10 mouse cellular contexts compared by ENCODE assay signal in genomic region chr7:45713881-45714520, GRCm38 (mm10). TPM values are rescaled to one million over a fixed set of nuclear protein-coding genes. Genes with fewer than 3 reads are reported as not detected.
DNase-seq lines count a peak whose midpoint lies in the region; ATAC-seq lines count a peak whose summit lies in the region.
"Had no signal": no experiment of that assay in that cellular context is flagged by ENCODE, and none has a peak within 500 bp of the region (broad histone marks: within the 10 kb centered on the region; RNA-seq: fewer than 3 reads in every experiment).

No protein-coding gene starts in this region.

- DNase-seq in lung, postnatal 4 days: no peak
- DNase-seq in forebrain, embryonic 14.5 days (ENCODE audit: low spot score): no peak
- DNase-seq in limb, embryonic 10.5 days (ENCODE audit: low spot score): no peak
- no peak for DNase-seq in left cerebral cortex, postnatal 36 days (ENCODE audit: low spot score in 2 of 2)
- no peak for DNase-seq in frontal cortex, adult 2 months (ENCODE audit: extremely low spot score in 1 of 2, low spot score in 1 of 2)
- DNase-seq: adrenal gland, postnatal 36 days had no signal

- intact Hi-C loops in left cerebral cortex, postnatal 36 days (cut with DNase I): no loop called here

- peak overlapping the region; percentile 86 for H3K4me2 ChIP-seq in lung, embryonic 15.5 days
- peak overlapping the region; percentile 90 for H3K4me2 ChIP-seq in forebrain, embryonic 14.5 days (ENCODE audit: low read length)
- peak overlapping the region; percentile 82 for H3K4me2 ChIP-seq in neural tube, embryonic 15.5 days

- H3K9ac ChIP-seq in lung, embryonic 15.5 days: peak overlapping the region; percentile 76; the same call in 1 of the 2 replicates
- peak overlapping the region; percentile 78 for H3K9ac ChIP-seq in forebrain, embryonic 14.5 days (ENCODE audit: low read length)
- peak overlapping the region; percentile 75 for H3K9ac ChIP-seq in neural tube, embryonic 15.5 days (replicated peaks)

- ATAC-seq in lung, embryonic 15.5 days (ENCODE audit: borderline replicate concordance, extremely low read depth, low FRiP score, low TSS enrichment): no peak
- ATAC-seq in forebrain, embryonic 14.5 days: no peak
- ATAC-seq in neural tube, embryonic 15.5 days (ENCODE audit: low FRiP score): no peak
- ATAC-seq in megakaryocyte progenitor cell, adult 5-6 weeks (replicated peaks; ENCODE audit: poor library complexity): no peak

- H3K4me1 ChIP-seq in lung, embryonic 15.5 days: peaks cover 43% of the 10 kb centered on the region
- H3K4me1 ChIP-seq in forebrain, embryonic 14.5 days (ENCODE audit: control insufficient read depth, insufficient read depth, low read length): peaks cover 32% of the 10 kb centered on the region
- H3K4me1 ChIP-seq in limb, embryonic 10.5 days: peaks cover 46% of the 10 kb centered on the region
- H3K4me1 ChIP-seq in neural tube, embryonic 15.5 days: peaks cover 61% of the 10 kb centered on the region

- no peaks in the 10 kb centered on the region for H3K27me3 ChIP-seq in lung, embryonic 15.5 days
- H3K27me3 ChIP-seq in forebrain, embryonic 14.5 days (replicated peaks; ENCODE audit: control insufficient read depth, insufficient read depth, low read length): no peaks in the 10 kb centered on the region
- no peaks in the 10 kb centered on the region for H3K27me3 ChIP-seq in limb, embryonic 10.5 days (ENCODE audit: low read depth, poor library complexity, severe bottlenecking)
- no peaks in the 10 kb centered on the region for H3K27me3 ChIP-seq in neural tube, embryonic 15.5 days (replicated peaks)

- H3K36me3 ChIP-seq in lung, embryonic 15.5 days: peaks cover 34% of the 10 kb centered on the region
- H3K36me3 ChIP-seq in forebrain, embryonic 14.5 days (ENCODE audit: control insufficient read depth, insufficient read depth, low read length): peaks cover 42% of the 10 kb centered on the region
- peaks cover 47% of the 10 kb centered on the region for H3K36me3 ChIP-seq in limb, embryonic 10.5 days
- H3K36me3 ChIP-seq in neural tube, embryonic 15.5 days: peaks cover 40% of the 10 kb centered on the region

- H3K4me3 ChIP-seq in lung, embryonic 15.5 days: peak overlapping the region; percentile 86
- peak overlapping the region; percentile 59 for H3K4me3 ChIP-seq in forebrain, embryonic 14.5 days (ENCODE audit: low read depth, low read length)
- H3K4me3 ChIP-seq in limb, embryonic 10.5 days: peak overlapping the region; percentile 74
- peak overlapping the region; percentile 79 for H3K4me3 ChIP-seq in neural tube, embryonic 15.5 days (replicated peaks)

- H3K27ac ChIP-seq in lung, embryonic 15.5 days: peak overlapping the region; percentile 75; the same call in 1 of the 2 replicates
- H3K27ac ChIP-seq in forebrain, embryonic 14.5 days (ENCODE audit: low read depth, low read length): no peak overlapping the region
- H3K27ac ChIP-seq in limb, embryonic 10.5 days: peak overlapping the region; percentile 77; the same call in 1 of the 2 replicates
- H3K27ac ChIP-seq in neural tube, embryonic 15.5 days (replicated peaks): no peak overlapping the region

- 78% methylated on average over 6 of the region's 6 CpGs for WGBS in lung, embryonic 15.5 days
- WGBS in forebrain, embryonic 14.5 days: 85% methylated on average over 6 of the region's 6 CpGs
- 91% methylated on average over 6 of the region's 6 CpGs for WGBS in limb, embryonic 10.5 days
- WGBS in neural tube, embryonic 15.5 days: 92% methylated on average over 6 of the region's 6 CpGs

- H3K9me3 ChIP-seq in lung, embryonic 15.5 days: no peaks in the 10 kb centered on the region
- H3K9me3 ChIP-seq in forebrain, embryonic 14.5 days (replicated peaks; ENCODE audit: control insufficient read depth, low read length): no peaks in the 10 kb centered on the region
- H3K9me3 ChIP-seq in limb, embryonic 10.5 days (replicated peaks): no peaks in the 10 kb centered on the region
- H3K9me3 ChIP-seq in neural tube, embryonic 15.5 days (replicated peaks): no peaks in the 10 kb centered on the region

RNA-seq across cellular contexts. Expression of gene Rpl18, which starts 1.3 kb away (rescaled TPM):
- 1,016 and 1,098 TPM in 2 replicates for polyA plus RNA-seq in lung, embryonic 15.5 days (2015; fragmentation: Nextera tagmentation; extraction: Ambion mirVana)
- polyA plus RNA-seq in forebrain, embryonic 14.5 days (2014; fragmentation: Nextera tagmentation; extraction: Ambion mirVana): 727 and 966 TPM in 2 replicates
- polyA plus RNA-seq in limb, embryonic 10.5 days (2016; fragmentation: Nextera tagmentation; extraction: Ambion mirVana): 1,218 and 1,459 TPM in 2 replicates
- polyA plus RNA-seq in neural tube, embryonic 15.5 days (2015; fragmentation: Nextera tagmentation; extraction: Ambion mirVana): 573 and 682 TPM in 2 replicates
- 1,825 and 1,988 TPM in 2 replicates for total RNA-seq in megakaryocyte progenitor cell, adult 5-6 weeks (2015)
- 1,777 and 2,306 TPM in 2 replicates for total RNA-seq in megakaryocyte progenitor cell, adult 5-6 weeks (2017)
- 100 to 1,000 TPM; 284 to 337 TPM for total RNA-seq in left cerebral cortex, postnatal 36 days (2021)
- polyA plus RNA-seq in frontal cortex, adult 2 months (2012; rRNA removed): 280 and 304 TPM in 2 replicates

RNA-seq across cellular contexts. Expression of gene Sphk2, which starts 3.8 kb away (rescaled TPM):
- polyA plus RNA-seq in lung, embryonic 15.5 days (2015; fragmentation: Nextera tagmentation; extraction: Ambion mirVana): 26.4 and 26.5 TPM in 2 replicates
- 16.3 and 19.7 TPM in 2 replicates for polyA plus RNA-seq in forebrain, embryonic 14.5 days (2014; fragmentation: Nextera tagmentation; extraction: Ambion mirVana)
- 45.5 and 49.3 TPM in 2 replicates for polyA plus RNA-seq in limb, embryonic 10.5 days (2016; fragmentation: Nextera tagmentation; extraction: Ambion mirVana)
- polyA plus RNA-seq in neural tube, embryonic 15.5 days (2015; fragmentation: Nextera tagmentation; extraction: Ambion mirVana): 23.0 and 25.7 TPM in 2 replicates
- 10.6 and 14.5 TPM in 2 replicates for total RNA-seq in megakaryocyte progenitor cell, adult 5-6 weeks (2015)
- total RNA-seq in megakaryocyte progenitor cell, adult 5-6 weeks (2017): 9.8 and 10.2 TPM in 2 replicates
- total RNA-seq in left cerebral cortex, postnatal 36 days (2021): 10 to 100 TPM; 29.9 to 30.0 TPM
- polyA plus RNA-seq in frontal cortex, adult 2 months (2012; rRNA removed): 22.4 and 23.3 TPM in 2 replicates

RNA-seq across cellular contexts. Expression of gene Fam83e, which starts 7.0 kb away (rescaled TPM):
- polyA plus RNA-seq in lung, embryonic 15.5 days (2015; fragmentation: Nextera tagmentation; extraction: Ambion mirVana): 1.4 and 1.5 TPM in 2 replicates
- 0.11 and 0.15 TPM in 2 replicates for polyA plus RNA-seq in forebrain, embryonic 14.5 days (2014; fragmentation: Nextera tagmentation; extraction: Ambion mirVana)
- 2.1 and 2.4 TPM in 2 replicates for polyA plus RNA-seq in limb, embryonic 10.5 days (2016; fragmentation: Nextera tagmentation; extraction: Ambion mirVana)
- polyA plus RNA-seq in neural tube, embryonic 15.5 days (2015; fragmentation: Nextera tagmentation; extraction: Ambion mirVana): 0.50 and 1.5 TPM in 2 replicates
- 0.54 and 0.78 TPM in 2 replicates for total RNA-seq in megakaryocyte progenitor cell, adult 5-6 weeks (2015)
- total RNA-seq in megakaryocyte progenitor cell, adult 5-6 weeks (2017): 0.37 and 0.51 TPM in 2 replicates
- not detected for total RNA-seq in left cerebral cortex, postnatal 36 days (2021)
- 0.18 and 0.21 TPM in 2 replicates for polyA plus RNA-seq in frontal cortex, adult 2 months (2012; rRNA removed)

RNA-seq across cellular contexts. Expression of gene Dbp, which starts 9.1 kb away (rescaled TPM):
- 2.7 and 3.1 TPM in 2 replicates for polyA plus RNA-seq in lung, embryonic 15.5 days (2015; fragmentation: Nextera tagmentation; extraction: Ambion mirVana)
- 3.6 and 3.7 TPM in 2 replicates for polyA plus RNA-seq in forebrain, embryonic 14.5 days (2014; fragmentation: Nextera tagmentation; extraction: Ambion mirVana)
- 3.7 and 4.7 TPM in 2 replicates for polyA plus RNA-seq in limb, embryonic 10.5 days (2016; fragmentation: Nextera tagmentation; extraction: Ambion mirVana)
- 3.3 and 3.9 TPM in 2 replicates for polyA plus RNA-seq in neural tube, embryonic 15.5 days (2015; fragmentation: Nextera tagmentation; extraction: Ambion mirVana)
- total RNA-seq in megakaryocyte progenitor cell, adult 5-6 weeks (2015): 3.6 and 5.6 TPM in 2 replicates
- total RNA-seq in megakaryocyte progenitor cell, adult 5-6 weeks (2017): 6.2 and 7.2 TPM in 2 replicates
- 100 to 1,000 TPM; 128 to 138 TPM for total RNA-seq in left cerebral cortex, postnatal 36 days (2021)
- 208 and 221 TPM in 2 replicates for polyA plus RNA-seq in frontal cortex, adult 2 months (2012; rRNA removed)

RNA-seq across cellular contexts. Expression of gene Spaca4, which starts 11.6 kb away (rescaled TPM):
- polyA plus RNA-seq in lung, embryonic 15.5 days (2015; fragmentation: Nextera tagmentation; extraction: Ambion mirVana): not detected in 2 replicates
- polyA plus RNA-seq in forebrain, embryonic 14.5 days (2014; fragmentation: Nextera tagmentation; extraction: Ambion mirVana): not detected in 2 replicates
- not detected in 2 replicates for polyA plus RNA-seq in limb, embryonic 10.5 days (2016; fragmentation: Nextera tagmentation; extraction: Ambion mirVana)
- polyA plus RNA-seq in neural tube, embryonic 15.5 days (2015; fragmentation: Nextera tagmentation; extraction: Ambion mirVana): not detected in 2 replicates
- not detected in 2 replicates for total RNA-seq in megakaryocyte progenitor cell, adult 5-6 weeks (2015)
- total RNA-seq in megakaryocyte progenitor cell, adult 5-6 weeks (2017): not detected in 2 replicates
- total RNA-seq in left cerebral cortex, postnatal 36 days (2021): not detected
- polyA plus RNA-seq in frontal cortex, adult 2 months (2012; rRNA removed): not detected in 2 replicates
- total RNA-seq: adrenal gland, postnatal 36 days had no signal
- polyA plus RNA-seq: large intestine, adult 2 months had no signal

Comparison
In these comparisons a context has a peak if more than half of its experiments do, and no peak if none do; other contexts are left out.
1. H3K27ac ChIP-seq: peak in lung, embryonic 15.5 days (single experiment) and limb, embryonic 10.5 days (single experiment); none in forebrain, embryonic 14.5 days (single experiment) and neural tube, embryonic 15.5 days (single experiment).
2. Peak in every context shown above with its lines, with median percentiles within 50 percentile points of each other: H3K4me2 ChIP-seq, H3K4me3 ChIP-seq and H3K9ac ChIP-seq.